Mouse (Mus musculus): ENCODE results near the gene Sulf2.

DNA sequence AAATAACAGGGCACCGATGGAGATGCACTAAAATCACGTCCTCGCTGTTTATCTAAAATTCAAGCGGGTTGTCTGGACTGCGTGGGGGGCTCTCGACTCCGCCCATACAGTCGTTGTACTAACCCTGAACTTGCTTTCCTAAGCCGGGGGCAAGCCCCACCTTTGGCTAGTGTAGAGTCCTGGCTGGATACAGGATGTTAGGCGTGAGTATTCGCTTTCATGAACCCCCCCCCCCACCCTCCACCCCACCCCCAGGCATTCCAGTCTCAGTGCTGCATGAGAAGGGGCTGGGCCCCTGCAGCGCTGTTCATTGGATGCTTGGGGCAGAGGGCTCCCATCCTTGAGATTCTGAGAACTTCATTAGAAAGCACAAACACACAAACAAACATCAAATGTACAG lies 659 bp upstream of the Sulf2 start:
- no peak for TF ChIP-seq POLR2A (IDR thresholded peaks at IDR 0.05; ENCODE audit: control insufficient read depth, low read depth, low read length)
- no peak for TF ChIP-seq CTCF (IDR thresholded peaks at IDR 0.05; ENCODE audit: control insufficient read depth, insufficient read depth, insufficient replicate concordance, low read depth, low read length)
